Mouse (Mus musculus): ENCODE results near the gene Carm1. TPM values are rescaled to one million over a fixed set of nuclear protein-coding genes. Genes with fewer than 3 reads are reported as not detected.

The Carm1 gene
- total and polyA plus RNA-seq, 3 experiments, result 21.5 to 111 (median 42.2) TPM

DNA sequence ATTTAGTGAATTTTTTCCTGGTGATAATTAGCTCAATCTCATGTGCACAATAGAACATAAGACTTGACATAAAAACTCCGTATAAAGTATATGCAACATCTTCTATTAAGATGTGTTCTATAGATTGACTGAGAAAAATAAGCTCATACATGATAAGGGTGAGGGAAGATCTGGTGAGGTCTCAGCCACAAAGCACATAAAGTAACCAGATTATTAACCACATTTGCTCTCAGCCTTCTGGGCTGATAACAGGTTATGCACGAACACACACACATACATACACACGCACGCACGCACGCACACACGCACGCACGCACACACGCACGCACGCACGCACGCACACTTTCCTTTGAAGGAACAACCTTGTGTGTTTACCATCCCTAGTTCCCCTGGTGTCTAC lies 10.2 kb upstream of the Carm1 start:
- Histone ChIP-seq H3K27me3 (replicated peaks) (no peaks in the 10 kb centered on the region), H3K36me3 (replicated peaks in 1 of 2; ENCODE audit: control insufficient read depth in 1 of 2, insufficient read depth in 1 of 2, low read length in 1 of 2) (no peaks in the 10 kb centered on the region), H3K4me3 (replicated peaks in 1 of 3; ENCODE audit: low read depth in 2 of 3, low read length in 2 of 3, poor library complexity in 1 of 3) (no peak overlapping the region), H3K9ac (ENCODE audit: insufficient read depth, low read depth) (no peak overlapping the region), H3K27ac (ENCODE audit: insufficient read depth, low read depth) (no peak overlapping the region), H3K9me3 (replicated peaks; ENCODE audit: low read length) (no peaks in the 10 kb centered on the region), H3K4me1 (ENCODE audit: control insufficient read depth in 1 of 2, insufficient read depth in 2 of 2) (peaks cover 4 to 7% of the 10 kb centered on the region in 2 experiments; a peak in 1 of 4 replicates), H3K79me2 (replicated peaks; ENCODE audit: control insufficient read depth, extremely low read depth, insufficient read depth, poor library complexity, severe bottlenecking) (no peaks in the 10 kb centered on the region), H3K4me2 (ENCODE audit: insufficient read depth, low read depth, poor library complexity, severe bottlenecking) (no peak overlapping the region)
- DNase-seq (ENCODE audit: extremely low read depth), result no peak
- dilution Hi-C loops (cut with MboI; ENCODE audit: extremely low pct_ligation_motif_present, extremely low pct_unique_long_range_greater_than_20kb, low sequenced_read_pairs), result no loop called here
- TF ChIP-seq NRF1 (IDR thresholded peaks at IDR 0.05; ENCODE audit: low read depth, low read length) (no peak), JUN (IDR thresholded peaks at IDR 0.05; ENCODE audit: insufficient read depth, low read depth, low read length) (no peak), ELF1 (IDR thresholded peaks at IDR 0.05; ENCODE audit: low read depth, low read length) (no peak), CTCF (conservative IDR thresholded peaks at IDR 0.05 in 1 of 2, IDR thresholded peaks at IDR 0.05 in 1 of 2; ENCODE audit: low read depth in 2 of 2, low read length in 2 of 2) (no peak), NELFE (IDR thresholded peaks at IDR 0.05; ENCODE audit: low read depth, low read length) (no peak), EP300 (IDR thresholded peaks at IDR 0.05; ENCODE audit: low read length) (no peak), ZC3H11A (IDR thresholded peaks at IDR 0.05; ENCODE audit: low read depth, low read length) (no peak), TBP (conservative IDR thresholded peaks at IDR 0.05; ENCODE audit: low read depth, low read length) (no peak), USF1 (IDR thresholded peaks at IDR 0.05; ENCODE audit: low read depth, low read length) (no peak), PAX5 (IDR thresholded peaks at IDR 0.05; ENCODE audit: low read length) (no peak), CHD2 (IDR thresholded peaks at IDR 0.05; ENCODE audit: low read length) (no peak), SIN3A (IDR thresholded peaks at IDR 0.05; ENCODE audit: low read length) (no peak), UBTF (IDR thresholded peaks at IDR 0.05; ENCODE audit: low read depth, low read length) (no peak)
- in situ Hi-C loops (cut with MboI; ENCODE audit: low pct_ligation_motif_present, low pct_unique_long_range_greater_than_20kb, low sequenced_read_pairs), result no loop called here

DNA sequence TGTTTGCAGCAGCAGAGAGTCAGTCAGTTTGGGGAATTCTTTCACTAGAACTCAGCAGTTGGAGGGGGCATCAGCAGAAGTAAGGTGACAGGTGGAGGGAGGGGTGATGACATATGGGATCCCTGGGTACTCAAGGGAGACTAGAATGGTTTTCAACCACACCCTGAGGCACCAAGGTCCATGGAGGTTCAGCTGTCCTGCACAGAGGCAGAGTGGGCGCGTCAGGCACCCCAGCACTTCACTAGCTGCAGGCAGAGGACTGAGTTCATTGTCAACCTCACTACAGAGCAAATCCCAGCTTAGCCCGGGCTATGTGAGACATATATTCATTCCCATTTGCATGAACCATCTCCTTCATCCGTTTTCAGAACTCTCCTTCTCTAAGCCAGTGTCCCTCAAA lies 9.7 kb upstream of the Carm1 start:
- in situ Hi-C loops (cut with MboI; ENCODE audit: low pct_ligation_motif_present, low pct_unique_long_range_greater_than_20kb, low sequenced_read_pairs), result no loop called here
- dilution Hi-C loops (cut with MboI; ENCODE audit: extremely low pct_ligation_motif_present, extremely low pct_unique_long_range_greater_than_20kb, low sequenced_read_pairs), result no loop called here
- no peaks in the 10 kb centered on the region for H3K9me3 ChIP-seq (replicated peaks; ENCODE audit: low read length)
- H3K4me2 ChIP-seq (ENCODE audit: insufficient read depth, low read depth, poor library complexity, severe bottlenecking), result no peak overlapping the region
- no peak overlapping the region for H3K4me3 ChIP-seq (replicated peaks in 1 of 3; ENCODE audit: low read depth in 2 of 3, low read length in 2 of 3, poor library complexity in 1 of 3)
- H3K79me2 ChIP-seq (replicated peaks; ENCODE audit: control insufficient read depth, extremely low read depth, insufficient read depth, poor library complexity, severe bottlenecking), result no peaks in the 10 kb centered on the region
- no peaks in the 10 kb centered on the region for H3K36me3 ChIP-seq (replicated peaks in 1 of 2; ENCODE audit: control insufficient read depth in 1 of 2, insufficient read depth in 1 of 2, low read length in 1 of 2)
- no peaks in the 10 kb centered on the region for H3K27me3 ChIP-seq (replicated peaks)
- H3K9ac ChIP-seq (ENCODE audit: insufficient read depth, low read depth), result no peak overlapping the region
- no peak for DNase-seq (ENCODE audit: extremely low read depth)
- H3K4me1 ChIP-seq (ENCODE audit: control insufficient read depth in 1 of 2, insufficient read depth in 2 of 2), result peaks cover 4 to 7% of the 10 kb centered on the region in 2 experiments; a peak in 1 of 4 replicates
- TF ChIP-seq MYC (IDR thresholded peaks at IDR 0.05; ENCODE audit: low read depth, low read length) (no peak), POLR2AphosphoS2 (IDR thresholded peaks at IDR 0.05; ENCODE audit: low read depth, low read length) (no peak), MEF2A (IDR thresholded peaks at IDR 0.05; ENCODE audit: borderline replicate concordance, low read depth, low read length) (no peak), JUN (IDR thresholded peaks at IDR 0.05; ENCODE audit: insufficient read depth, low read depth, low read length) (no peak), UBTF (IDR thresholded peaks at IDR 0.05; ENCODE audit: low read depth, low read length) (no peak), JUND (conservative IDR thresholded peaks at IDR 0.05; ENCODE audit: low read depth, low read length) (no peak), ETS1 (conservative IDR thresholded peaks at IDR 0.05; ENCODE audit: low read depth, low read length) (no peak), BHLHE40 (IDR thresholded peaks at IDR 0.05; ENCODE audit: low read depth, low read length) (no peak), USF1 (IDR thresholded peaks at IDR 0.05; ENCODE audit: low read depth, low read length) (no peak), NRF1 (IDR thresholded peaks at IDR 0.05; ENCODE audit: low read depth, low read length) (no peak), KAT2A (IDR thresholded peaks at IDR 0.05; ENCODE audit: insufficient replicate concordance, low read length) (no peak), SIN3A (IDR thresholded peaks at IDR 0.05; ENCODE audit: low read length) (no peak), ZC3H11A (IDR thresholded peaks at IDR 0.05; ENCODE audit: low read depth, low read length) (no peak), E2F4 (IDR thresholded peaks at IDR 0.05; ENCODE audit: insufficient replicate concordance, low read depth, low read length) (no peak), MAZ (IDR thresholded peaks at IDR 0.05; ENCODE audit: low read depth, low read length) (no peak), CTCF (conservative IDR thresholded peaks at IDR 0.05 in 1 of 2, IDR thresholded peaks at IDR 0.05 in 1 of 2; ENCODE audit: low read depth in 2 of 2, low read length in 2 of 2) (no peak), MAX (IDR thresholded peaks at IDR 0.05; ENCODE audit: low read length) (no peak)
- H3K27ac ChIP-seq (ENCODE audit: insufficient read depth, low read depth), result no peak overlapping the region
